Mouse (Mus musculus) frontal cortex, postnatal 14 days (tissue): ENCODE measurements at regions not wholly inside any gene's neighbourhood (a gene's known extent, or its start where the extent isn't known, plus 50 kb on each side); places are given as distances from the start of the nearest gene placed in this dataset.

ENCODE experiments used
- DNase-seq, 2 experiments: peaks; one replicate each; pipeline ENCODE4 v3.0.0; 2022; ENCODE audit warnings: low spot score in 2 of 2

- no peak for DNase-seq
Measured at GRCm38 (mm10) chr14:79854216-79854615, 83.1 kb upstream of the Pcdh8 start.

GRCm38 (mm10) chr14:79852683-79853082 lies 81.6 kb upstream of the Pcdh8 start:
- no peak for DNase-seq

GRCm38 (mm10) chr14:79851795-79852194 lies 80.7 kb upstream of the Pcdh8 start:
- DNase-seq = no peak

- no peak for DNase-seq
Measured at GRCm38 (mm10) chr14:79851231-79851630, 80.1 kb upstream of the Pcdh8 start.

- no peak for DNase-seq
Measured at GRCm38 (mm10) chr14:79849617-79850435, 78.7 kb upstream of the Pcdh8 start.

GRCm38 (mm10) chr14:79848116-79848515 lies 77.0 kb upstream of the Pcdh8 start:
- DNase-seq = no peak

GRCm38 (mm10) chr14:79844306-79844705 lies 73.2 kb upstream of the Pcdh8 start:
- no peak for DNase-seq

- no peak for DNase-seq
Measured at GRCm38 (mm10) chr14:79843135-79843550, 72.0 kb upstream of the Pcdh8 start.

GRCm38 (mm10) chr14:79842734-79843133 lies 71.6 kb upstream of the Pcdh8 start:
- no peak for DNase-seq

GRCm38 (mm10) chr14:79837101-79837500 lies 66.0 kb upstream of the Pcdh8 start:
- no peak for DNase-seq

- no peak for DNase-seq
Measured at GRCm38 (mm10) chr14:79836186-79836585, 65.1 kb upstream of the Pcdh8 start.

- DNase-seq = no peak
Measured at GRCm38 (mm10) chr14:79824670-79825446, 53.7 kb upstream of the Pcdh8 start.

GRCm38 (mm10) chr14:79822453-79823117 lies 51.5 kb upstream of the Pcdh8 start:
- no peak for DNase-seq

- no peak for DNase-seq
Measured at GRCm38 (mm10) chr14:79822011-79822435, 50.9 kb upstream of the Pcdh8 start.

GRCm38 (mm10) chr14:79821352-79822010 lies 50.4 kb upstream of the Pcdh8 start:
- no peak for DNase-seq
